Mouse (Mus musculus): ENCODE data around the gene Pi16.

GRCm38 (mm10) chr17:29325831-29326230 is 8.4 kb downstream of the Pi16 start:
- no peak for TF ChIP-seq EP300 (IDR thresholded peaks at IDR 0.05; ENCODE audit: low read depth)
- TF ChIP-seq CTCF (IDR thresholded peaks at IDR 0.05; ENCODE audit: low read depth): no peak
